Mouse (Mus musculus) lung, adult 2 months (tissue): ENCODE data around the gene Paxx.

Experiments
- CTCF ChIP-seq: fragments of 200-500 bp; IDR thresholded peaks from 2 replicates; pipeline ENCODE4 v1.5.1; 2011; ENCODE audit warnings: mild to moderate bottlenecking, low read length, control low read depth; ENCODE audit not compliant: insufficient read depth
- POLR2A ChIP-seq: fragments of 200-500 bp; IDR thresholded peaks from 2 replicates; pipeline ENCODE4 v1.6.1; 2011; ENCODE audit warnings: low read depth, mild to moderate bottlenecking, control low read depth, low read length, borderline replicate concordance; ENCODE audit errors: extremely low read depth

DNA sequence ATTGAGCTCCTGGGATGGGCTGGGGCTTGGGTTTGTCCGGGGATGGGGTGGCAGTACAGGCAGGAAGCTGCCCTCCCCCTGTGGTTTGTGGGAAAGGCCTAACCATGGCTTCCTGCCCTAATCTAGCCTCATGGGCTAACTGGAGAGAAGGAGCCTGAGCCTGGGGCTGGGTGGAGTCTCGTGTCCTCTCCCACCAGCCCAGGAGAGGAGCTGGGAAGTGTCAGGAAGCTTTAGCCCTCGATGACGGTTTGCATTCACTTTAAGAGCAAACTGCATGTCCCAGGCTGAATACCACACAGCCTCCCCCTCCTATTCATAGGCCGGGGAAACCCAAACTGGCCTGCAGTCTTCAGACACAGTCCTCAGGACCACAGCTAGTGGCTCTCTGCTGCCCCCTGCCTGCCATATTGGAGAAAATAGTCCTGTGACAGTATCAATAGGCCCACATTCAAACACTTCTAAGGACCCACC, 34.1 kb downstream of the Paxx start:
- peak; percentile 75 for TF ChIP-seq CTCF
- TF ChIP-seq POLR2A = no peak
